Mouse (Mus musculus) G1E (cell line): Measurements from ENCODE around the gene 3110009E18Rik.

Experiments used
- CTCF ChIP-seq: IDR thresholded peaks from 2 replicates; pipeline ENCODE4 v1.5.1; 2012; ENCODE audit warnings: low read depth, low read length, inconsistent platforms, mixed read lengths
- POLR2AphosphoS5 ChIP-seq: IDR thresholded peaks from 2 replicates; pipeline ENCODE4 v1.6.1; 2012; ENCODE audit warnings: low read depth, low read length, inconsistent platforms; ENCODE audit not compliant: insufficient replicate concordance

DNA sequence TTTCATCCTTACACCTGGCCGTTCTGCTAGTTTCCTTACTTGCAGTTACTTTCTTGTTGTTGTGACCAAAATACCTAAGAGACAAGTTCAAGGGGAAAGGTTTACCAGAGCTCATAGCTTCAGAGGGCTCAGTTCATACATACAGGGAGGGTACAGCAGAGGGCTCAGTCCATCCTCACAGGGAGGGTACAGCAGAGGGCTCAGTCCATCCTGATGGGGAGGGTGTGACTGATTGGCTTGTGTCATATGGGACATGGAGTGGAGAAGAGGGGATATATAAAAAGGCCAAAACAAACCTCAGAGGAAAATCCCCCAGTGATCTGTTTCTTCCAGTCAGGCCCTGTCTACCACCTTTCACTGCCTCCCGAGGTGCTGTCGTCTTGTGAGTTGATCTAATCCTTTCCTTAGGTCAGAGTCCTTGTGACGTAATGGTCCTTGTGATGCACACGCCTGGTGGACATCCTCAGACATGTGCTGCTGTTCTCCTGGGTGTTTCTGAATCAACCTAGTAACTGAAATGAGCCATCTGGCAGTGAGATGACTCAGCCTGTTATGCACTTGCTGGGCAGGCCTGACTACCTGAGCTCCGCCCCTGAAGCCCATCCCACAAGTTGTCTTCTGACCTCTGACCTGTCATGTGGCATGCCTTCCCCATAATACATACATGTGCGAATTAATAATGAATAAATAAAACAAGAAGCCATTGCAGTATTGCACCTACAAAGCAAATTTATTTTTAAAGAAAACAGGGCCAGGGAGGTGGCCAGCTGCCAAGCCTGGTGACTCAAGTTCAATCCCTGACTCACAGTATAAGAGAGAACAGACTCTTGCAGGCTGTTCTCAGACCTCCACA, 15.2 kb downstream of the 3110009E18Rik start:
- TF ChIP-seq CTCF: no peak
- TF ChIP-seq POLR2AphosphoS5: no peak
